Mouse (Mus musculus): ENCODE measurements around the gene Mia. TPM values are rescaled to one million over a fixed set of nuclear protein-coding genes. Genes with fewer than 3 reads are reported as not detected.

The Mia gene
- polyA plus RNA-seq (2014; fragmentation: Nextera tagmentation; extraction: Ambion mirVana): 4.4 and 5.1 TPM in 2 replicates

DNA sequence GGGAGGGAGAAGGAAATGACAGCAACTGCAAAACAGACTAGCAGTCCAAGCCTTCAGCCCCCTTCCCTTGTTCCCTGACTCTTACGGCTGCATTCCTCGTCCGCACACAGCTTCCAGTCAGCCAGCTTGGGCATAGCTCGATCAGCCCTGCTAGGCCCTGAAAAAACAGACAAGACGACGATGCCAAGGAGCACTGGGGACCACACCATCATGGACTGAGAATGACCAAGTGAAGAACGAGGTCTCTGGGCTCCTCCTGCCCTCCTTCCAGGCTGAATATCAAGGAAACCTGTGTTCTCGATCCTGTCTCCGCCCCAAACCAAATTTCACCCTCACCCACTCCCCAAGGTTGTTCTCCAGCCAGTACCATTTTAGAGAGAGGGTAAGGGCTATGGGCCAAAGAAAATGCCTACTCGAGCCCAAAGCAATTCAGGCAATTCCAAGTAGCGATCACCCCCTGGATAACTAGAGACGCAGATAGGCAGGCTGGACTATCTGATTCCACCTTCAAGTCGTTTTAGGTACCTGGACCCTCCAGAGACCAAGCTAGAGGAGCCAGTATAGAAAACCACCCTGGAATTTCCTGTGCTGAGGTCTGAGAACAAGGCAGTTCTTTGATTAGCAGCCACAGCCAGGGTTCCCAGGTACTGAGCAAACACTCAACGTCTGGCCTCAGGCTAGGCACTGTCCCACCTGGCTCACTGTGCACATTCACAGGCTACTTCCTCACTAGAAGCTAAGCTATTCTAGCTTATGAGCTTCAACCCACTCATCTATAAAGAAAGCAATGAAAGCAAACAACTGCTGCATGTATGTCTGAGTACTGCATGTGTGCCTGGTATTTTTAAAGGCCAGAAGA lies at the start of gene Mia, which contains the start of gene Gm21983:
TSS of gene Mia (minus strand) at position 321 of the 859 bp plus-strand sequence.
TSS of gene Gm21983 (minus strand) at position 250 of the 859 bp plus-strand sequence.
- no peak within 1 kb of the TSS for H3K9ac ChIP-seq (replicated peaks; ENCODE audit: low read length)
- no peak within 1 kb of the TSS for H3K4me2 ChIP-seq (ENCODE audit: low read depth, low read length)
- WGBS: 70% methylated on average over 14 of the region's 14 CpGs
- no peak within 1 kb of the TSS for H3K4me3 ChIP-seq (ENCODE audit: low read depth, low read length)
- H3K36me3 ChIP-seq (replicated peaks; ENCODE audit: control insufficient read depth, insufficient read depth, low read depth, low read length): peaks cover 11% of the 10 kb centered on the region
- ATAC-seq (replicated peaks; ENCODE audit: insufficient number of reproducible peaks, low FRiP score, low TSS enrichment, low read depth) (no peak), DNase-seq (ENCODE audit: low spot score) (no peak)
- no peaks in the 10 kb centered on the region for H3K4me1 ChIP-seq (ENCODE audit: control insufficient read depth, insufficient read depth, low read length)
- H3K27me3 ChIP-seq (ENCODE audit: control insufficient read depth, insufficient read depth, low read length): no peaks in the 10 kb centered on the region
- H3K9me3 ChIP-seq (replicated peaks; ENCODE audit: control insufficient read depth, low read length): no peaks in the 10 kb centered on the region
- H3K27ac ChIP-seq (replicated peaks; ENCODE audit: low read depth, low read length): no peak within 1 kb of the TSS

- 12% methylated on average over 6 of the region's 6 CpGs for WGBS
- ATAC-seq (replicated peaks; ENCODE audit: insufficient number of reproducible peaks, low FRiP score, low TSS enrichment, low read depth): no peak
- H3K4me1 ChIP-seq (ENCODE audit: control insufficient read depth, insufficient read depth, low read length): peaks cover 5% of the 10 kb centered on the region
These were observed 47.9 kb upstream of the Mia start for GRCm38 (mm10) chr7:27228865-27229264.

DNA sequence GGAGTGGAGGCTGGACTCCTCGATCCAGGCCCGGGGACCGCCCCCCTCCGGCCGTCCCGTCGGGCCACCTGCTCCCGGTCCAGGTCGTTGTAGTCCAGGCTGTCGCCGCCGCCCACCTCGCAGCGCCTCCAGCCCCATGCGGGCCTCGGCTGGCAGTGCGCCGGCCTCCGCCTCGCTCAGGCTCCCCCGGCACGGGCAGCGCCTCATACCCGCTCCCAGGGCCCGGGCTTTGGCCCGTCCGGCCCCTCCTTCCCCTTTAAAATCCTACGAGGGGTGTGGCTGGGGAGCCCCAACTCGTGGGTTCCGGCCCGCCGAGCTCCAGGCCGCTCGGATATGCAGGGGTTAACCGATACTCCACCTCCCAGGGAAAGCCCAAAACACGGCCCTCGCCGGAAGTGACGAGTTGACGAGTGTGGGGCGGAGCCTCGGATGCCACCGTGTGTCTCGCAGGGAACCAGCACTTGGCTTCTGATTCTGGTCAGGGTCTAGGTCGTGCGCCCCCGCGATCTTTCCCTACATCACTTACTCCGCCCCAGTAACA lies 47.4 kb upstream of the Mia start, which contains the start of gene Itpkc:
TSS of gene Itpkc (minus strand) at position 381 of the 541 bp plus-strand sequence.
- ATAC-seq (replicated peaks; ENCODE audit: insufficient number of reproducible peaks, low FRiP score, low TSS enrichment, low read depth): peak; percentile 71
- H3K9ac ChIP-seq (replicated peaks; ENCODE audit: low read length): peak within 1 kb of the TSS; percentile 85
- peak within 1 kb of the TSS; percentile 81 for H3K4me3 ChIP-seq (ENCODE audit: low read depth, low read length)
- H3K36me3 ChIP-seq (replicated peaks; ENCODE audit: control insufficient read depth, insufficient read depth, low read depth, low read length): no peaks in the 10 kb centered on the region
- DNase-seq (ENCODE audit: low spot score): peak; percentile 98
- no peaks in the 10 kb centered on the region for H3K9me3 ChIP-seq (replicated peaks; ENCODE audit: control insufficient read depth, low read length)
- peak within 1 kb of the TSS; percentile 67 for H3K27ac ChIP-seq (replicated peaks; ENCODE audit: low read depth, low read length)
- H3K4me2 ChIP-seq (ENCODE audit: low read depth, low read length): peak within 1 kb of the TSS; percentile 86
- H3K4me1 ChIP-seq (ENCODE audit: control insufficient read depth, insufficient read depth, low read length): peaks cover 2% of the 10 kb centered on the region
- no peaks in the 10 kb centered on the region for H3K27me3 ChIP-seq (ENCODE audit: control insufficient read depth, insufficient read depth, low read length)
- under 1% methylated on average over 39 of the region's 49 CpGs for whole genome bisulfite sequencing

More at GRCm38 (mm10) chr7:27228865-27229264, 47.9 kb upstream of the Mia start:
- no peaks in the 10 kb centered on the region for H3K36me3 ChIP-seq (replicated peaks; ENCODE audit: control insufficient read depth, insufficient read depth, low read depth, low read length)
- peak overlapping the region; percentile 67 for H3K27ac ChIP-seq (replicated peaks; ENCODE audit: low read depth, low read length)
- H3K4me3 ChIP-seq (ENCODE audit: low read depth, low read length): peak overlapping the region; percentile 81
- peak overlapping the region; percentile 44 for H3K4me2 ChIP-seq (ENCODE audit: low read depth, low read length)
- DNase-seq (ENCODE audit: low spot score): no peak
- H3K9me3 ChIP-seq (replicated peaks; ENCODE audit: control insufficient read depth, low read length): no peaks in the 10 kb centered on the region
- no peaks in the 10 kb centered on the region for H3K27me3 ChIP-seq (ENCODE audit: control insufficient read depth, insufficient read depth, low read length)
- H3K9ac ChIP-seq (replicated peaks; ENCODE audit: low read length): peak overlapping the region; percentile 85

GRCm38 (mm10) chr7:27227676-27228075 lies 46.7 kb upstream of the Mia start:
- no peak for ATAC-seq (replicated peaks; ENCODE audit: insufficient number of reproducible peaks, low FRiP score, low TSS enrichment, low read depth)
- DNase-seq (ENCODE audit: low spot score): no peak
- Histone ChIP-seq H3K9me3 (replicated peaks; ENCODE audit: control insufficient read depth, low read length) (no peaks in the 10 kb centered on the region), H3K27me3 (ENCODE audit: control insufficient read depth, insufficient read depth, low read length) (no peaks in the 10 kb centered on the region), H3K27ac (replicated peaks; ENCODE audit: low read depth, low read length) (no peak overlapping the region), H3K4me2 (ENCODE audit: low read depth, low read length) (peak overlapping the region; percentile 86), H3K9ac (replicated peaks; ENCODE audit: low read length) (peak overlapping the region; percentile 85), H3K4me1 (ENCODE audit: control insufficient read depth, insufficient read depth, low read length) (peaks cover 2% of the 10 kb centered on the region), H3K36me3 (replicated peaks; ENCODE audit: control insufficient read depth, insufficient read depth, low read depth, low read length) (no peaks in the 10 kb centered on the region), H3K4me3 (ENCODE audit: low read depth, low read length) (peak overlapping the region; percentile 81)
- 1% methylated on average over 10 of the region's 10 CpGs for WGBS

- no peaks in the 10 kb centered on the region for H3K27me3 ChIP-seq (ENCODE audit: control insufficient read depth, insufficient read depth, low read length)
- peak overlapping the region; percentile 86 for H3K4me2 ChIP-seq (ENCODE audit: low read depth, low read length)
- DNase-seq (ENCODE audit: low spot score): no peak
- no peak for ATAC-seq (replicated peaks; ENCODE audit: insufficient number of reproducible peaks, low FRiP score, low TSS enrichment, low read depth)
- peak overlapping the region; percentile 81 for H3K4me3 ChIP-seq (ENCODE audit: low read depth, low read length)
- H3K9me3 ChIP-seq (replicated peaks; ENCODE audit: control insufficient read depth, low read length): no peaks in the 10 kb centered on the region
- H3K27ac ChIP-seq (replicated peaks; ENCODE audit: low read depth, low read length): no peak overlapping the region
- H3K36me3 ChIP-seq (replicated peaks; ENCODE audit: control insufficient read depth, insufficient read depth, low read depth, low read length): no peaks in the 10 kb centered on the region
- H3K4me1 ChIP-seq (ENCODE audit: control insufficient read depth, insufficient read depth, low read length): peaks cover 2% of the 10 kb centered on the region
- peak overlapping the region; percentile 85 for H3K9ac ChIP-seq (replicated peaks; ENCODE audit: low read length)
- 32% methylated on average over 9 of the region's 9 CpGs for WGBS
These were observed 46.3 kb upstream of the Mia start for GRCm38 (mm10) chr7:27227276-27227675.

GRCm38 (mm10) chr7:27224877-27225575 lies 44.1 kb upstream of the Mia start:
- Histone ChIP-seq H3K4me3 (ENCODE audit: low read depth, low read length) (no peak overlapping the region), H3K27me3 (ENCODE audit: control insufficient read depth, insufficient read depth, low read length) (no peaks in the 10 kb centered on the region), H3K4me1 (ENCODE audit: control insufficient read depth, insufficient read depth, low read length) (peaks cover 2% of the 10 kb centered on the region), H3K4me2 (ENCODE audit: low read depth, low read length) (no peak overlapping the region), H3K27ac (replicated peaks; ENCODE audit: low read depth, low read length) (no peak overlapping the region), H3K9ac (replicated peaks; ENCODE audit: low read length) (peak overlapping the region; percentile 5; the same call in 1 of the 2 replicates), H3K36me3 (replicated peaks; ENCODE audit: control insufficient read depth, insufficient read depth, low read depth, low read length) (no peaks in the 10 kb centered on the region), H3K9me3 (replicated peaks; ENCODE audit: control insufficient read depth, low read length) (no peaks in the 10 kb centered on the region)
- DNase-seq (ENCODE audit: low spot score) (no peak), ATAC-seq (replicated peaks; ENCODE audit: insufficient number of reproducible peaks, low FRiP score, low TSS enrichment, low read depth) (no peak)
- WGBS: 81% methylated on average over 11 of the region's 11 CpGs

- Histone ChIP-seq H3K9ac (replicated peaks; ENCODE audit: low read length) (no peak overlapping the region), H3K27me3 (ENCODE audit: control insufficient read depth, insufficient read depth, low read length) (no peaks in the 10 kb centered on the region), H3K4me2 (ENCODE audit: low read depth, low read length) (no peak overlapping the region), H3K4me3 (ENCODE audit: low read depth, low read length) (no peak overlapping the region), H3K36me3 (replicated peaks; ENCODE audit: control insufficient read depth, insufficient read depth, low read depth, low read length) (no peaks in the 10 kb centered on the region), H3K4me1 (ENCODE audit: control insufficient read depth, insufficient read depth, low read length) (peaks cover 2% of the 10 kb centered on the region), H3K9me3 (replicated peaks; ENCODE audit: control insufficient read depth, low read length) (no peaks in the 10 kb centered on the region), H3K27ac (replicated peaks; ENCODE audit: low read depth, low read length) (no peak overlapping the region)
- 56% methylated on average over 1 of the region's 1 CpGs for whole genome bisulfite sequencing
- ATAC-seq (replicated peaks; ENCODE audit: insufficient number of reproducible peaks, low FRiP score, low TSS enrichment, low read depth): no peak
- DNase-seq (ENCODE audit: low spot score): no peak
These were observed 41.6 kb upstream of the Mia start for GRCm38 (mm10) chr7:27222538-27222937.
